Mouse (Mus musculus): Measurements from ENCODE around the gene Sart3.

DNA sequence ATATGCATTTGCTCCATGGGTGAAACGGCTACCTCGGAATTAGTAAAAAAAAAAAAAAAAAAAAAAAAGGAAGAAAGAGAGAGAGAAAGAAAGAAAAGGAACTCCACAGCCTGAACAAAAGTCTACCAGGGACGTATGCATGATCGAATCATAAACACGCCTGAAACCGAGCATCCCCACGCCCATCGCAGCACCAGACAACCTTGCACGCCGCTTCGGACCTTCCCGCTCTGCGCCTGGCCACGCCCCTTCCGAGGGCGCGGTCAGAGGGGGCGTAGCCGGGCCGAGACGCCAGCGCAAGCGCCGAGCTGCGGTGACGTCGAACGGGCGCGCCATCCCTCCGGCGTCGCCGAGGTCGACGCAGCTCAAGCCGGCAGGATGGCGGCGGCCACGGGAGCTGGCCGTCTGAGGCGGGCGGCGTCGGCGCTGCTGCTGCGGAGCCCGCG lies at the start of gene Sart3, which contains the start of gene Iscu:
- TF ChIP-seq EP300 (IDR thresholded peaks at IDR 0.05; ENCODE audit: low read depth) (no peak), CTCF (IDR thresholded peaks at IDR 0.05; ENCODE audit: low read depth) (no peak)

All from liver, embryonic 14.5 days (tissue).